Mouse (Mus musculus): ENCODE measurements at regions not wholly inside any gene's neighbourhood (a gene's known extent, or its start where the extent isn't known, plus 50 kb on each side); places are given as distances from the start of the nearest gene placed in this dataset.
"Not testable (repeated sequence)": the region's sequence is repeated elsewhere in the genome, so short reads cannot be mapped to it uniquely, and the experiment has no call there.

DNA sequence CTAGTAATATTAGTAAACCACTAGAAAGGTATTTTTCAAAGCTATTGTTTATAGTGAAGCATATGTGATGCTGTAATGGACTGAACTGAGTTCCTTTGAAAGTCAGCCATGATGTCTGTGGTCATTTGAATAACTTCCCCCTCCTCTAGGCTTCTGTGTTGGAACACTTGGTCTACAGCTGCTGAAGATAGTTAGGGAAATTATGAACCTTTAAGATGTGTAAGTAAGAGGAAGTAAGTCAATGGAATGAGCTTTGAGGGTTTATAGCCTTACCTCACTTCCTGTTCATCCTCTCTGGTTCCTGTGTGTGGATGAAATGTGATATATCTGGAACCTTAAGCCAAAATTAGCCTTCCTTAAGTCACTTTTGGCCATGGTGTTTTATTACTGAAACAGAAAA, 145.7 kb upstream of the Tmem229a start:
- no peak for DNase-seq (ENCODE audit: low read depth)

DNA sequence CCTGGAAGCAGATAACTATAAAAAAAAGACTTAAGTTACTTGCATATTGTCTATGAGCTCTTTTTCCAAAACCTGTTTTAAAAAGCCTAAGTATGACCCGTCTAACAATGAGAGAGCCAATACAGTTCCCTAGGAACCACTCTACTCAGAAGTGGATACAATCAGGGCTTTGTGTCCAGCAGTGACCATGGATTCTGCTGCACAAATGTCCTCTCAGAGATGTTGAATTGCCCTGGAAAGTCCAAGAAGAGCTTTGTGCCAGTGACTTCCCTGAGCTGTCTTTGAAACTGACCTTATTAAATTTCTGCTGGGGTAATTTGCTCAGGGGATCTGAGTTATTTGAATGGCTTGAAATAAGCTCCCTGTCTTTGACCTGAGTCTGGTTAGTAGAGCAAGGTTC, 131.1 kb upstream of the Tmem229a start:
- no peak for DNase-seq (ENCODE audit: low read depth)

DNA sequence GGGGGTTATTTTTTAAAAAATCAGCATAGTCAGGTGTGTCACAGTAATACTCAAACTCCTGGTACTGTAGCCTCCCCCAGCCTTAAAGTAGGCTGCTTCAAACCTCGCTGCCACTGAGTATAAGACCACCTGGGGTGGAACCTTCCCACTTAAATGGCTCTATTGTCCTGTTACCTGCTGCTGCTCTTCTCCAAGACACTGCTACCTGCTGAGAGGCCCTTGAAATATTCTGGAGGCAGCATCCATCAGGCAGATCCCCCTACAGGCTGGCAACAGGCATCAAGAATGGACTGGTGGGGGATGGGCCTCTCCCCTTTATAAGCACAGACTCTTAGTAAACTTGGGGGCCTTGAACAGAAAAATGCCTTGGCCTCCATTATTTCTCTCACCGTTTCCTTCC, 129.8 kb upstream of the Tmem229a start:
- no peak for DNase-seq (ENCODE audit: low read depth)

DNA sequence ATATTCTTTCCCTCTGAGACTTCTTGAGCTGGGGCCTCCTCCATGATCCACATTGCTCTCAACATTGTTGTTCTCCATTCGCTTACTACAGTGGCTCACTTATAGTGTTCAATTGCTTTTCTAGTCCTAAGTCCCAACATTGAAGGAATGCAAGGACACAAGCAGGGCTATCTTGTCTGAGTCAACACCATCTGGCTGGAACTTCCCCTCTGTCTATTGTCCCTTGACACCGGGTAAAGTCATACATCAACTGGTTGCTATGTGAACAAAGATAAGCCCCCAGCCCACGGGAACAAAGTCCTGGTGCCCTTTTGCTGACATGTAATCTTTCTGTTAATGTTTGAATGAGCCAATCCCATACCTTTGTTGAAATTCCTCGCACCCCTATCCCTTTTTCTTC, 129.2 kb upstream of the Tmem229a start:
- DNase-seq (ENCODE audit: low read depth), result not testable (repeated sequence)

- DNase-seq (ENCODE audit: low read depth), result no peak
Measured at GRCm38 (mm10) chr6:25065913-25066312, 109.8 kb upstream of the Tmem229a start.

GRCm38 (mm10) chr6:25032878-25033509, 76.9 kb upstream of the Tmem229a start:
- no peak for DNase-seq (ENCODE audit: low read depth)

DNA sequence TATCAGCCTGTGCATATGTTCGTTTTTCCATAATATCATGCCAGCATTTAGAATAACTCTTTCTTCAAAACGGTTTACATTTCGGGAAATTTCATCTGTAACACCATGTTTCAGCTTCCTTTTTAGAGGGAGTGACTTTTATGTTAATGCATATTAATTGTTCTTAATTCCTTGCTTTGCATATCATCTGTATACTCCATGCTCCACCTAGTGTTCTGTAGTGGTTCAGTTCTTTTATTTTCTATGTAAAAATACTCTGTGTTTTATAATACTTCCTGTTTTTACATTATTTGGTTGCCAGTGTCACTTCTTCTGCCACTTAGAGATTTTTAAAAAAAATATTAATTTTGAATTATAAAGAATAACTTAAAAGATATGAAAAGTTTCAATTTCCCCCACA, 70.9 kb upstream of the Tmem229a start:
- no peak for DNase-seq (ENCODE audit: low read depth)

- peak; percentile 53 for DNase-seq (ENCODE audit: low read depth)
Measured at GRCm38 (mm10) chr6:25020005-25020772, 64.1 kb upstream of the Tmem229a start.

GRCm38 (mm10) chr6:25013288-25013606, 57.1 kb upstream of the Tmem229a start:
- no peak for DNase-seq (ENCODE audit: low read depth)

DNA sequence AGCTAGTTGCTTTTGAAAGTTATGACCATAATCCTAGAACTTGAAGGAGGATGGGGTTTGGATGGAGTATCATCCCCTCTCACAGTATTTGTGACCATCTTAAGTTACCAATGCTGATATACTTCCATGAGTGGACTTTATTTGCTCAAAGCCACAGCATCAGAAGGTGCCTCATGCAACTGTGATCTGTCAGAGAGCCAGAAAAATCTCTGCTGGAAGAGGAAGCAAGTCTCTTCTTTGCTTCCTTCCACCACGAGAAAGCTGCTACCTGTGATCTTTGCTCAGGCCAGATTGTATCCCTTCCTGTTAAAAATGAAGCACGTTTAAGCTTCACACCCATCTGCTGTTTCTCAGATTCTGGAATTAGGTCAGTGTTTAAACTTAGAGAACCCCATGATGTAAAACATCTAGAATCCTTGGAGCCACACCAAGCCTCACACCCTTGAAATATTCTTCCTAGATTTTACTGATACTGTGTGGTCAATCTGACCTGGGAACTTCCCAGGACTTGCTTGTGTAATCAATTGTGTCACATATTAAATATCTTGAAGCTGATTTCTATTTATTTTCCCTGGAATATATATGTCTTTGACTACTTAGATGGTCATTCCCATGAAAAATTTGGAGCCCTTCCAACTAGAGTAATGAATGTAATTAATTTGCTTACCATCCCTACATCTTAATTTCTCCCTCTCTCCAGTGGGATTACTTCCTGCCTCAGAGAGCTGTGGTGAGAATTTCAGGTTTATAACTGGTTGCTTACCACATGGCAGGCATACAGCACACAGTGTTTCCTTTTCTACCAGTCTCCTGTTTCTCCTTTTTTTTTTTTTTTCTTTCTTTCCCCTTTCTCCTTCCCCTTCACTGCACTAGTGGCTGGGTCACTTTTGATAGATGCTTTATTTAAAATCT, 56.5 kb upstream of the Tmem229a start:
- DNase-seq (ENCODE audit: low read depth), result no peak

- not testable (repeated sequence) for DNase-seq (ENCODE audit: low read depth)
Measured at GRCm38 (mm10) chr6:25008856-25009255, 52.8 kb upstream of the Tmem229a start.
